Mouse (Mus musculus): Measurements from ENCODE around the gene Vmn1r69.

DNA sequence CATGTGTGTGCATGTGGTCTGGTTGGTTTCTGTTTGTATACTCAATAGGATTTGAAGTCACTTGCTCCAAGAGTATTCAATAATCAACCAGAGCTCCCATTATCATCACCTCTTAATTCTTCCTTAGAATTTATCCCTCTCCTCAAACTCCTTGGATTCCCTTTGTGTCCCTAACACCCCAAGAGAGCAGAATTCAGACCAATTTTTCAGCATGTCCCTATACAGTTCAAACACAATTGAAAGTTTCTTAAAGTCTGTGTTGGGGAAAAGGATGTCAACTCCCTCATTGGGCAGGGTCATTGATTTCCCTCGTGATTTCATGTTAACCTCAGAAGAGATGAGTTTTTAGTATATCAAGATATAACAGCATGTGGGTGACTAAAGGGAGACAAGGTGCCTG, 17.8 kb upstream of the Vmn1r69 start, which contains the start of gene Vmn1r70:
- TF ChIP-seq GATA1 (IDR thresholded peaks at IDR 0.05; ENCODE audit: borderline replicate concordance, low read length), result no peak
- no peak for TF ChIP-seq FLI1 (IDR thresholded peaks at IDR 0.05; ENCODE audit: low read length)
